Mouse (Mus musculus): ENCODE measurements around the gene Dnmt3a.

The Dnmt3a gene

GRCm38 (mm10) chr12:3787541-3787940, 18.3 kb upstream of the Dnmt3a start:
- no peak for DNase-seq

GRCm38 (mm10) chr12:3788421-3789051, 17.3 kb upstream of the Dnmt3a start:
- peak; percentile 45 for DNase-seq

GRCm38 (mm10) chr12:3789626-3790185, 16.1 kb upstream of the Dnmt3a start:
- no peak for DNase-seq

- DNase-seq = no peak
These were observed 14.6 kb upstream of the Dnmt3a start for GRCm38 (mm10) chr12:3791257-3791656.

GRCm38 (mm10) chr12:3791732-3792131, 14.1 kb upstream of the Dnmt3a start:
- peak; percentile 97 for DNase-seq

GRCm38 (mm10) chr12:3792248-3792647, 13.6 kb upstream of the Dnmt3a start:
- peak; percentile 65 for DNase-seq

- DNase-seq = no peak
These were observed 10.2 kb upstream of the Dnmt3a start for GRCm38 (mm10) chr12:3795569-3795968.

- DNase-seq = no peak
These were observed 6.3 kb upstream of the Dnmt3a start for GRCm38 (mm10) chr12:3799551-3799950.

GRCm38 (mm10) chr12:3806271-3806684, 471 bp downstream of the Dnmt3a start:
- DNase-seq = peak; percentile 85

- DNase-seq = peak; percentile 86
These were observed 1.1 kb downstream of the Dnmt3a start for GRCm38 (mm10) chr12:3806703-3807547.

- peak; percentile 82 for DNase-seq
These were observed 2.0 kb downstream of the Dnmt3a start for GRCm38 (mm10) chr12:3807548-3808395.

GRCm38 (mm10) chr12:3808396-3808981, 2.7 kb downstream of the Dnmt3a start:
- DNase-seq = no peak

- peak; percentile 59 for DNase-seq
These were observed 3.8 kb downstream of the Dnmt3a start for GRCm38 (mm10) chr12:3809520-3810180.

GRCm38 (mm10) chr12:3810455-3810854, 4.6 kb downstream of the Dnmt3a start:
- no peak for DNase-seq

GRCm38 (mm10) chr12:3811596-3811995, 5.8 kb downstream of the Dnmt3a start:
- no peak for DNase-seq

- no peak for DNase-seq
These were observed 6.4 kb downstream of the Dnmt3a start for GRCm38 (mm10) chr12:3812251-3812650.

GRCm38 (mm10) chr12:3813138-3813537, 7.3 kb downstream of the Dnmt3a start:
- no peak for DNase-seq

GRCm38 (mm10) chr12:3815386-3815785, 9.6 kb downstream of the Dnmt3a start:
- no peak for DNase-seq

GRCm38 (mm10) chr12:3817033-3817432, 11.2 kb downstream of the Dnmt3a start:
- DNase-seq = peak; percentile 54

GRCm38 (mm10) chr12:3817566-3817965, 11.8 kb downstream of the Dnmt3a start:
- no peak for DNase-seq

- DNase-seq = peak; percentile 50
These were observed 14.1 kb downstream of the Dnmt3a start for GRCm38 (mm10) chr12:3819899-3820298.

- DNase-seq = peak; percentile 39
These were observed 17.6 kb downstream of the Dnmt3a start for GRCm38 (mm10) chr12:3823408-3823807.

Data from cerebellum, adult 9-11 months (tissue).